Mouse (Mus musculus) bone marrow, adult 2 months (tissue): ENCODE results near the gene Col27a1. TPM values are rescaled to one million over a fixed set of nuclear protein-coding genes. Genes with fewer than 3 reads are reported as not detected.

ENCODE experiments used
- H3K27ac ChIP-seq: fragments of 200-500 bp; 2 replicates; pipeline ENCODE4 v1.5.1; 2012; ENCODE audit warnings: low read depth, mild to moderate bottlenecking, control low read depth, inconsistent platforms, low read length; ENCODE audit not compliant: control insufficient read depth, poor library complexity, insufficient read depth
- H3K4me1 ChIP-seq: fragments of 200-500 bp; 2 replicates; pipeline ENCODE4 v1.6.1; 2011; ENCODE audit warnings: low read length; ENCODE audit not compliant: control insufficient read depth, insufficient read depth
- H3K4me3 ChIP-seq: fragments of 200-500 bp; replicated peaks from 2 replicates; pipeline ENCODE3; 2011; ENCODE audit warnings: mild to moderate bottlenecking, low read depth, low read length, control low read depth; ENCODE audit not compliant: control insufficient read depth
- CTCF ChIP-seq: fragments of 200-500 bp; IDR thresholded peaks from 2 replicates; pipeline ENCODE4 v1.5.1; 2011; ENCODE audit warnings: low read length, control low read depth; ENCODE audit not compliant: control insufficient read depth, insufficient read depth
- POLR2A ChIP-seq: fragments of 200-500 bp; IDR thresholded peaks from 2 replicates; pipeline ENCODE4 v1.6.1; 2011; ENCODE audit warnings: low read depth, mild to moderate bottlenecking, control low read depth, low read length, borderline replicate concordance; ENCODE audit not compliant: control insufficient read depth
- WGBS: fragments of 180-500 bp; shearing (Covaris S2); methylation state at CpG from one replicate; pipeline ENCODE4 v1.1.7; 2018; 5-methylcytosine and 5-hydroxymethylcytosine counted together
- polyA plus RNA-seq: library from polyadenylated mRNA; stranded (reverse); fragments of >200 nt; gene quantifications from 2 replicates; pipeline ENCODE4 v1.2.4, GENCODE M21; 2011; ENCODE audit warnings: low replicate concordance; ENCODE audit not compliant: missing spikeins, insufficient read depth, insufficient read length

Gene Col27a1
- polyA plus RNA-seq, 1 experiment = 6.6 TPM

DNA sequence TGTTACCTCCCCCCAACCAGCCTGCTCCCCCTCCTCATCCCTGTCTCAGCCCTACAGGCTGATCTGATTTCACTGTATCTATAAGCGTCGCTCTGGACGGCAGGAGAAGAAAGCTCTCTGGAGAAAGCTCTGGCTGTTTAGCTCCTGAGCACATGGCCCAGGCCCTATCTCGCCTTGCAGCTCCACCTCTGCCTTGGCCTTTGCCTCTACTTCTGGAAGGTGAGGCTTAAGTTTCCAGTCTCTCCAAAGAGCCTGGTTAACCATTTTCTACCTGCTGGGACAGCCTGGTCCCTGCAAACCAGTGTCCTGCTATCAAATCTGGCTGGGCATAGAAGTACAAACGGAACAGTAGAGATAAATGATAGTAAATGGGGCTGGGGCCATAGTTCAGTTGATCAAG lies 22.2 kb upstream of the Col27a1 start:
- H3K4me3 ChIP-seq = no peak overlapping the region
- WGBS = 84% methylated on average over 5 of the region's 5 CpGs
- H3K4me1 ChIP-seq = no peaks in the 10 kb centered on the region
- no peak for TF ChIP-seq POLR2A
- TF ChIP-seq CTCF = no peak
- H3K27ac ChIP-seq = no peak overlapping the region

DNA sequence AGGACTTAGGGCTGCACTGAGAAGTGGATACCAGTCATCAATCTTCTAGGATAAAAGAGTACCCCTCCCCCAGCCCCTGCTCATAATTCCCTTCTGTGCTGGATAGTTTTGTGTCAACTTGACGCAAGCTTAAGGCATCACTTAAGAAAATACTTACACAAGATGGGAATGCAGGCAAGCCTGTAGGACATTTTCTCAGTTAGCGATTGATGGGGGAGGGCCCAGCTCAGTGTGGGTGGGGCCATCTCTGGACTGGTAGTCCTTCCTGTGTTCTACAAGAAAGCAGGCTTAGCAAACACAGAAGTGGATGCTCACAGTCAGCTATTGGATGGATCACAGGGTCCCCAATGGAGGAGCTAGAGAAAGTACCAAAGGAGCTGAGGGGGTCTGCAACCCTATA lies 19.4 kb upstream of the Col27a1 start:
- TF ChIP-seq CTCF (no peak), POLR2A (no peak)
- no peaks in the 10 kb centered on the region for H3K4me1 ChIP-seq
- no peak overlapping the region for H3K27ac ChIP-seq
- WGBS = 84% methylated on average over 2 of the region's 2 CpGs
- H3K4me3 ChIP-seq = no peak overlapping the region

DNA sequence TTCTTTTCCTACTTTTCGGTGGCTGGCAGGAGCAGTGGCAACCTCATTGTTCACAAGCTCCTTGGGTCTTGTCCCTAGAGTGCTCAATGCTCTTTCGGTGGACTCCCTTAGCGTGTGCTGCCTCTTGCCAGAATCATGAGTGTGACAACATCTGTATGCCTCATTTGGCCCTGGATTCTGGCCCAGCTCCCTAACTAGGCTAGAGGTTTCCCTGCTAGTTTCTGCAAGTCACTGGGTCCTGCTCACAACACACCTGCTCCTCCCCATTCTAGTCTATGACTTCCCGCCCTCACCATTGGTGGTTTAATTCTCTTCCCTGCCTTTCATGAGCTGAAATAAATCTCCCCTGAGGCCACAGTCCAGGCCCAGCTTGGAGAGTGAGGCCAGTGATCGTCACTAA lies 14.4 kb upstream of the Col27a1 start:
- Histone ChIP-seq H3K27ac (no peak overlapping the region), H3K4me3 (no peak overlapping the region), H3K4me1 (no peaks in the 10 kb centered on the region)
- TF ChIP-seq POLR2A (no peak), CTCF (no peak)
- 87% methylated on average over 5 of the region's 5 CpGs for WGBS

DNA sequence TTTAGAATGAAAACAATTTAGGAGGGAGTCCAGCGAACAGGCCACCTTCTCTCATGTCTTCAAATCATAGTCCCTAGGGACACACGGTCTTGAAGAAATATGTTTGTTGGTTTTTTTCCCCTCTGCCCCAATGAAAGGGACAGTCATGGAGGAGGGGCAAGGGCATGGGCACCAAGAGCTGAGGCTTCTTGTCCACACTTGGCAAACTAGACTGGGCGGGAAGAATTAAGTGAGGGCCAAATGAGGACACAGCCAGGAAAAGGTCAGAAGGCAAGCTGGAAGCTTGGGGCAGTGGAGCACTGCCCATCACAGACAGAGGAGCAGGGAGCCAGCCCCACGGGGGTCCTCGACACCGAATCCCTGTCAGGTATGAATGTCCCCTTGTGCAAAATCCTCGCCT lies 9.9 kb upstream of the Col27a1 start:
- no peak overlapping the region for H3K27ac ChIP-seq
- TF ChIP-seq POLR2A = no peak
- TF ChIP-seq CTCF = no peak
- WGBS = 84% methylated on average over 7 of the region's 7 CpGs
- H3K4me3 ChIP-seq = no peak overlapping the region
- peaks cover 5% of the 10 kb centered on the region; the same call in 1 of the 2 replicates for H3K4me1 ChIP-seq

DNA sequence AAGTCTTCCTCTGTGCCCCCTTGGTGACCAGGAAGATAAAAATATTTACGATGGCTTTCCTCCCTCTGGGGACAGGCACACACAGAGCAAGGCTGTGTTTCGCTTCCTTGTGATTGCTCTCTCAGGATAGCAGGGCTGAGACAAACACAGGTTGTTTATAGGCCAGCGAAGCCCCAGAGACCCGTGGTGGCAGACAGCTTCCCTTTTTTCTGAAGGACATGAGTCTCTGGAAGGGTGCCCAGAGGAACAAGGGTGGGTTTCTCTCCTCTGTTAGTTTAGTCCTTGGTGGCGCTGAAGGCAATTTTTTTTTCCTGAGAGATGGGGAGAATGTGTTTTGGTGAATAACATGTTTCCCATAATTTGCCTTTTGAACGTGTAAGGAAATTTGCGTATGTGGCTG lies 8.2 kb upstream of the Col27a1 start:
- no peak for TF ChIP-seq CTCF
- no peak for TF ChIP-seq POLR2A
- Histone ChIP-seq H3K4me1 (peaks cover 5% of the 10 kb centered on the region; the same call in 1 of the 2 replicates), H3K4me3 (no peak overlapping the region), H3K27ac (peak overlapping the region; percentile 12; the same call in 1 of the 2 replicates)
- 4% methylated on average over 7 of the region's 7 CpGs for WGBS

DNA sequence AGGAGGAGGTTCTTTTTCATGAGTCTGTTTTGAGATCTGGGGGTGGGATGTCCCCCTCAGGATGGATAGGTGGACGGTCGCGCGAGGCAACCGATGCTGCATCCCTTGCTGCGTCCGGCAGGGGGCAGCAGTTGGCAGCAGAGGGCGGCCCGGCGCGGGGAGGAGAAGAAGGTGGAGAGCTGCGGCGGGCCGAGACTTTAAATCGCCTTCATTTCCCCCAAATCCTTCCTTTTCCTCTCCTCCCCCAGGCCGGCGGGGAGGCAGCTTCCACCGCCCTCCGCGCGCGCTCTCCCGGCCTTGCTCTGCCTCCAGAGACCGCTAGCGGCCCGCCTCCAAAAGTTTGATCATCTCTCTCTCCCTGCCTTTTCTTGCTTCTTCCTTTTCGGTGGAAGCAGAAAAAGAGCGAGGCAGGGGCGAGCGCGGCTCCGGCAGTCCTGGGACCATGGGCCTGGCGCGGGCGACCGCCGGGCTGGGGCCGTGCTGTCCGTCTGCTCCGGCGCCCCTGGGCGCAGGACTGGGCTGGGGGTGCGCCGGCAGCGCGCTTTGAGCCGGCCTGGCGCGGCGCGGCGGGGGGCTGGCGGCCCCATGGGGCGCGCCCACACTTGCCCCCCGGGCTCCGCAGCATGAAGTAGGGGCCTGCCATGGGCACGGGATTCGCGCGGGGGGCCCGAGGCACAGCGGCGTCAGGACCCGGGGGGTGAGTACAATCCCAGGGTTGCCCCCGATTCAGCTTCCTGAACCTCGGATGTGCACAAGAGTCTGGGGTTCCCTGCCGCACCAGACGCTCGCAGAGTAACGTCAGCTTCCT lies 1.6 kb downstream of the Col27a1 start:
- Histone ChIP-seq H3K4me1 (no peaks in the 10 kb centered on the region; the same call in 1 of the 2 replicates), H3K4me3 (peak overlapping the region; percentile 45), H3K27ac (no peak overlapping the region)
- under 1% methylated on average over 59 of the region's 71 CpGs for WGBS
- TF ChIP-seq CTCF = peak; percentile 83
- TF ChIP-seq POLR2A = no peak

DNA sequence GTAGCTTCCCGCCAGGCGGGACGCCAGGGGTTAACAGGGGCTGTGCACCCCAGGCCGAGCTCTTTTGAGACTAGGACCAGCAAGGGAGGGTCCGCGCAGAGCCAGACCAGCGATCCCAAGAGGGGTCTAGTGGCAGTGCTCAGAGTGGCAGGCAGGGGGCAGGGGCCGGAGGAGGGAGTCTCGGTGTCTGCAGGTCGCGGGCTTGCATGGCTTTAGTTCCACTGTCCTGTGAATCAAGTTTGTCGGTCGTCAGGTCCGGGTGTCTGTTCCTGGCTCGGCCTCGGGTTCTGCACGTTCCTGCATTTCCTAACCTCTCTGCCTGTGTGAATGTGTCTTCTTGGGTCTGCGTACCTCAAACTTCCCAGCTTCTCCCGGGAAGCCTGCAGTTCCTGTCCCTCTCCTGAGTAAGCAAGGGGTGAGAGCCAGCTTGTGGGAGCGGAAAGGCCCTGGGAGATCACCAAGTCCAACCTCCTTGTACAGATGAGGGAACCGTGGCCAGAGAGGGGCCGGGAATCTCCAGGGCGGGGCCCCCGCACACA lies 2.3 kb downstream of the Col27a1 start:
- Histone ChIP-seq H3K4me1 (no peaks in the 10 kb centered on the region; the same call in 1 of the 2 replicates), H3K27ac (no peak overlapping the region), H3K4me3 (peak overlapping the region; percentile 38)
- WGBS = 14% methylated on average over 24 of the region's 24 CpGs
- TF ChIP-seq CTCF (peak; percentile 24; the same call in 1 of the 2 replicates), POLR2A (no peak)

DNA sequence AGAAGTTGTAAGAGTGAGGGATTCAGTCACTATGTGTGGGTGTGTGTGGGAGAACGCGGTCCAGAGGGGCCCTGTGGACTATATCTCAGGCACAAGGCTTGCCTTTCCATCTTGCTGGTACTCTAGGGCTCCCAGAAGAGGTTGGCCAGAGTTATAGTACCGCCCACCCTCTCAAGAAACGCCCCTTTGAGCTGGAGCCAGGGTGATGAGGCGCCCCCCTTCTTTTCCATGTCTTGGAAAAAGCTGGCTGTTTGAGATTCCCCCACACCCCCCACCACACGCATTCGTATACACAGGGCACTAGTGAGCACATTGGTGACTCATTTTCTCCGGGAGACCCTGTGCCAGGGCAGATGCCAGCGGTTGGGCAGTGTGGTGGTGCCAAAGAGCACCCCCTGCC lies 2.8 kb downstream of the Col27a1 start:
- TF ChIP-seq POLR2A (no peak), CTCF (no peak)
- Histone ChIP-seq H3K27ac (no peak overlapping the region), H3K4me1 (no peaks in the 10 kb centered on the region; the same call in 1 of the 2 replicates), H3K4me3 (no peak overlapping the region)
- 54% methylated on average over 9 of the region's 9 CpGs for WGBS
